Mouse (Mus musculus): Measurements from ENCODE around the gene Sec16a.
"Not testable (repeated sequence)": the region's sequence is repeated elsewhere in the genome, so short reads cannot be mapped to it uniquely, and the experiment has no call there.

Sec16a gene

DNA sequence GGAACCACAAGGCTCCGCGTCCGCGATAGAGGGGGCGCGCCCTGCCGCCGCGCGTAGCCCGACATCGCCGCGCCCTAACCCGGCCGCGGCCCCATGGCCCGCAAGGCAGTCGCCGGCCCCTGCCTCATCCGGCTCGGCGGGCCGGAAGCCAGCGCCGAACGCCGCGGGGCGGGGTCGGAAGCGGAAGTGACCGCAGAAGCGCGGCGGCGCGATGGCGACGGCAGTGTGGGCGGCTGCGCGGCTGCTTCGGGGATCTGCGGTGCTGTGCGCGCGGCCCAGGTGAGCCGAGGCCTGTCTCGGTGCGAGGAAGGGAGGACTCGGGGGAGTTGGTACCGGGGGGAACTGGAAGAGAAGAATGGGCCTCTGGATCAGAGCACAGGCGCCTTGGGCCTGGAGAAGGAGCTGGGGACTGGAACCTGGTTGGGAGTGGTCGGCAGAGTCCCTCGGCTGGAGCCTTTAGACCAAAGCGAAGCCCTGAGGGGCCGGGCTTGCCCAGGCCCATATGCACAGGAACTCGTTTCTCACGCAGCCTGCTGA is 55.8 kb downstream of the Sec16a start, which contains the start of the genes Entr1 and Pmpca:
TSS of gene Entr1 (minus strand) at position 163 of the 537 bp plus-strand sequence.
TSS of gene Pmpca (plus strand) at position 186 of the 537 bp plus-strand sequence.
- peak; percentile 80 for DNase-seq (ENCODE audit: low read depth, low spot score)

GRCm38 (mm10) chr2:26388682-26389153 is 56.3 kb downstream of the Sec16a start:
- DNase-seq (ENCODE audit: low read depth, low spot score) = no peak

DNA sequence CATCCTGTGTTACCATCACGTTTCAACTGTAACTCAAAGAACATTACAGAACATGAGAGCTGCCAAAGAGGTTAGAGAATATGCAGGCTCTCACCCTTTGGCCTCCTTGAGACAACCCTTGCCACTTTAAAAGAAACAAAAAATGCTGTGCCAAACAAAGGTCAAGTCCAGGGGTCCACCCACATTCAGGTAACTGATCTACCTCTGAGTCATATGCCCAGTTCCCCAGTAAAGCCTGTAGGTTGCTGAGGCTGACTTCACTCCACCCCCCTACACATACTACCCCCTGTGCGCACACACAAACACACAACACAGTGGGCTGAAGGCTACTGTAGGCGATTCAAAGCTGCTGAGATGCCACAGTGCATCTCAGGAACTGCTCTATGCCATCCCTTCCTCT is 57.3 kb downstream of the Sec16a start:
- DNase-seq (ENCODE audit: low read depth, low spot score) = no peak

DNA sequence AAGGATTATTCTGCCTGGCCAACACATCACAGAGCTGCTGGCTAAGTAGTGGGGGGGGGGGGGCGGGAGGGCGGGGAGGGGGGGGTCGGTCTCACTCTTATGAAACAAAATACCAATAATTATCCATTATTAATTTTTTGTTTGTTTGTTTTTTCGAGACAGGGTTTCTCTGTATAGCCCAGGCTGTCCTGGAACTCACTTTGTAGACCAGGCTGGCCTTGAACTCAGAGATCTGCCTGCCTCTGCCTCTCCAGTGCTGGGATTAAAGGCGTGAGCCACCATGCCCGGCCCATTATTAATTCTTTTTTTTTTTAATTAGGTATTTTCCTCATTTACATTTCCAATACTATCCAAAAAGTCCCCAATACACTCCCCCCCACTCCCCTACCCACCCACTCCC is 64.1 kb downstream of the Sec16a start:
- not testable (repeated sequence) for DNase-seq (ENCODE audit: low read depth, low spot score)

DNA sequence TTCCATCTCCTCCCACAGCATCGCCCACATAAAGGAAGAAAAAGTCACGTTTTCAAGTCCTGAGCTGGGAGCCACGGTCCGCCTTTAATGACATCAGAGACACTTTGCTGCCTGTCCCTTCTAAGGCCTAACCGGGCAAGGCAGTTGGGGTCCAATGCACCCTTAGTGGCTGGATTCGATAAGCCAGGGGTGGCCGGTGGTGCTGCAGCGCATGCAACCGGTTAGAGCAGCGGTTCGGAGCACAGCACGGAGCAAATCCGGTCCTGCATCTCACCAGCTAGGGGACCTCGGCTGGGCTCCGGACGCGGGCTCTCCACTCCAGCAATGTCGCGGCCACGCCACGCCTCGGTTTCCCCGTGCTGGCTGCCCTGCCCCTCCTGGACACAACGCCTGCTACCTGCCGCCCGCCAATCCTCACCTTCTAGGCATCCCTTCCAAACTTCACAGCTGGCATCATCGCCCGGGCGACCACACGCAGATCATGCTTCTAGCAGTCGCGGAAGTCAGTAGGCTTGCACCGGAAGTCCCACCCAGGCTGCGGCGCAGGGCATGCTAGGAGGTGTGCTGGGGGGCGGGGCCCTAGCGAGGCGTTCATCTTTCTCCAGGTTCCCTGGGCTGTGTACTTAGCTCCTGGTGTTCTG is 64.8 kb downstream of the Sec16a start, which contains the start of gene Snapc4:
TSS of gene Snapc4 (minus strand) at position 523 of the 641 bp plus-strand sequence.
- DNase-seq (ENCODE audit: low read depth, low spot score) = peak; percentile 95

DNA sequence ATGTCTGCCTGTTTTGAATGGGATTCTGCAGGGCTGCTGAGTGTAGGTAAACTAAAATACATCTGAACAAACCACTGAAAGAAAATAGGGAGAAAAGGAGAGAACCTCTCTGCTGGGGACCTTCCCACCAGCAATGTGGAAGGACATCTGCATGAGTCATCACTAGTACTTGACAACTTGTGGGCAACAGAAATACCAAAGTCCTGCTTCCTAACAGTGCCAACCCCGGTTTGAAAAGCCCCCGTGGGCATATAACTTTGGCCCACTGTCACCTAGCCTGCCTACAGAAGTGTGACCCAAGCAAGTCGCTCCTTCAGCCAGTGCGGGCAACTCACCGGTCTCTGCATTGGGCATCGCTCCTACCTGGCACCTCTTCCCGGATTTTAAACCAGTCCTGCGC is 72.6 kb downstream of the Sec16a start:
- no peak for DNase-seq (ENCODE audit: low read depth, low spot score)

- no peak for DNase-seq (ENCODE audit: low read depth, low spot score)
Observed at GRCm38 (mm10) chr2:26368572-26368971, 76.4 kb downstream of the Sec16a start.

GRCm38 (mm10) chr2:26367911-26368310 is 77.1 kb downstream of the Sec16a start:
- no peak for DNase-seq (ENCODE audit: low read depth, low spot score)

GRCm38 (mm10) chr2:26364738-26365465 is 80.1 kb downstream of the Sec16a start:
- DNase-seq (ENCODE audit: low read depth, low spot score) = no peak

GRCm38 (mm10) chr2:26363481-26363880 is 81.5 kb downstream of the Sec16a start:
- no peak for DNase-seq (ENCODE audit: low read depth, low spot score)

GRCm38 (mm10) chr2:26362991-26363390 is 82.0 kb downstream of the Sec16a start:
- no peak for DNase-seq (ENCODE audit: low read depth, low spot score)

GRCm38 (mm10) chr2:26360772-26361171 is 84.2 kb downstream of the Sec16a start, which contains the start of gene Card9:
Card9 (minus strand) TSS chr2:26360918.
- DNase-seq (ENCODE audit: low read depth, low spot score) = peak; percentile 16

- no peak for DNase-seq (ENCODE audit: low read depth, low spot score)
Observed at GRCm38 (mm10) chr2:26359983-26360382, 85.0 kb downstream of the Sec16a start.
